8 mouse cellular contexts compared by ENCODE assay signal in genomic region chr13:8870510-8871313, GRCm38 (mm10). TPM values are rescaled to one million over a fixed set of nuclear protein-coding genes. Genes with fewer than 3 reads are reported as not detected.
DNase-seq lines count a peak whose midpoint lies in the region; ATAC-seq and TF ChIP-seq lines count a peak whose summit lies in the region.

No protein-coding gene starts in this region.

- H3K9me3 ChIP-seq in hindbrain, embryonic 15.5 days, result no peaks in the 10 kb centered on the region

- CTCF ChIA-PET in Patski (lab: Charles Lee), result interaction anchor here (1.0 to 3.0 kb wide), 7 partner anchors 8 to 21 kb away, joined by 3 to 22 read pairs (median 5); partner anchors contain the start of gene Idi1

- peak overlapping the region; percentile 74 for H3K9ac ChIP-seq in hindbrain, embryonic 15.5 days

- peak overlapping the region; percentile 86 for H3K4me2 ChIP-seq in hindbrain, embryonic 15.5 days

- peaks cover 27% of the 10 kb centered on the region for H3K4me1 ChIP-seq in hindbrain, embryonic 15.5 days (replicated peaks)

- TF ChIP-seq CTCF in Patski (IDR thresholded peaks at IDR 0.05), result peak; percentile 97

- WGBS in hindbrain, embryonic 15.5 days, result under 1% methylated on average over 57 of the region's 57 CpGs

- peak; percentile 90 for ATAC-seq in Patski
- peak; percentile 96 for ATAC-seq in hindbrain, embryonic 15.5 days (ENCODE audit: low FRiP score, low read depth)

- H3K27ac ChIP-seq in hindbrain, embryonic 15.5 days (replicated peaks), result peak overlapping the region; percentile 91

- peak; percentile 58 for DNase-seq in Patski (ENCODE audit: low read depth, low spot score)
- peak; percentile 94 to 95 for DNase-seq in cerebellum, postnatal 14 days
- peak; percentile 83 for DNase-seq in frontal cortex, postnatal 25 days (ENCODE audit: low spot score in 2 of 2)
- peak; percentile 85 for DNase-seq in left cerebral cortex, adult 11 months (ENCODE audit: low spot score)
- peak; percentile 92 to 94 for DNase-seq in lung, postnatal 4 days
- peak; percentile 79 for DNase-seq in retina, postnatal 7 days (ENCODE audit: low read depth, low spot score)
- peak; percentile 77 for DNase-seq in urinary bladder, adult 2 months (ENCODE audit: low spot score)

- H3K4me3 ChIP-seq in hindbrain, embryonic 15.5 days, result peak overlapping the region; percentile 94

- in situ Hi-C loops in Patski (cut with MboI; ENCODE audit: low pct_unique_long_range_greater_than_20kb), result no loop called here

- no peaks in the 10 kb centered on the region for H3K36me3 ChIP-seq in hindbrain, embryonic 15.5 days

- H3K27me3 ChIP-seq in Patski, result no peaks in the 10 kb centered on the region
- H3K27me3 ChIP-seq in hindbrain, embryonic 15.5 days, result no peaks in the 10 kb centered on the region

- POLR2A ChIA-PET in Patski (lab: Charles Lee), result interaction anchor here (0.8 to 1.1 kb wide), 2 partner anchors 14 to 41 kb away, joined by 3 to 4 read pairs; partner anchors contain the start of gene Idi1

RNA-seq across cellular contexts. Expression of gene Wdr37, which starts 1.0 kb away (rescaled TPM):
- polyA plus RNA-seq in Patski (2021), result 17.6 TPM
- 52.1 and 54.1 TPM in 2 replicates for polyA plus RNA-seq in hindbrain, embryonic 15.5 days (2015; fragmentation: Nextera tagmentation; extraction: Ambion mirVana)
- 12.3 and 12.4 TPM in 2 replicates for polyA plus RNA-seq in urinary bladder, adult 2 months (2012; rRNA removed)

RNA-seq across cellular contexts. Expression of gene Idi1, which starts 14.6 kb away (rescaled TPM):
- 13.3 TPM for polyA plus RNA-seq in Patski (2021)
- polyA plus RNA-seq in hindbrain, embryonic 15.5 days (2015; fragmentation: Nextera tagmentation; extraction: Ambion mirVana), result 104 and 106 TPM in 2 replicates
- 20.1 and 31.3 TPM in 2 replicates for polyA plus RNA-seq in urinary bladder, adult 2 months (2012; rRNA removed)

Comparison
In these comparisons a context has a peak if more than half of its experiments do, and no peak if none do; other contexts are left out.
1. Peak in every context shown above with its lines: DNase-seq, ATAC-seq, H3K4me3 ChIP-seq and H3K27ac ChIP-seq.